Mouse (Mus musculus) urinary bladder, adult 2 months (tissue): ENCODE data around the gene Olfr56. TPM values are rescaled to one million over a fixed set of nuclear protein-coding genes. Genes with fewer than 3 reads are reported as not detected.
A peak's percentile ranks its signal among the peaks of the same experiment; 100 is the strongest.

Source experiments
- DNase-seq: peaks from one replicate; pipeline ENCODE4 v3.0.0; 2022; ENCODE audit warnings: low spot score
- polyA plus RNA-seq: library from polyadenylated mRNA; depleted of rRNA; stranded (reverse); fragments of >200 nt; gene quantifications from 2 replicates; pipeline ENCODE4 v1.2.3, GENCODE M21; 2012

Gene Olfr56
- polyA plus RNA-seq, 1 experiment, result 0.34 TPM

DNA sequence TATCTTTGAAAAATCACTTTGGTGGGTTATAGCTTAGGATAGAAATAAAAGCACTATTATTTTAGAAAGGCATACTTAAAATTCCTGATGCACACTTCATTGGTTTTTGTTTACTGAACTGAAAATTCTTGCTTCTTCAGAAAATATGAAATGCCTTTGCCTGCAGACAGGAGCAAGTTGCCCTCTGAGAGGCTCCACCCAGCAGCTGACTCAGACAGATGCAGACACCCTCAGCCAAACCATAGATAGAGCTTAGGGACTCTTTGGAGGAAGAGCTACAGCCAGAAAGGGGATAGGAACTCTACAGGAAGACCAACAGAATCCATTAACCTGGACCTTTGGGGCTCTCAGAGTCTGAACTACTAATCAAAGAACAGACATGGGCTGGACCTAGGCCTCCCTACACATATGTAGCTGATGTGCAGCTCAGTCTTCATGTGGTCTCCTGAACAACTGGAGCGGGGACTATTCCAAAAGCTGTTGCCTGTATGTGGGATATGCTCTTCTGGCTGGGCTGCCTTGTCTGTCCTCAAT, 113.4 kb downstream of the Olfr56 start:
- DNase-seq, result no peak

GRCm38 (mm10) chr11:49092786-49093185, 114.1 kb downstream of the Olfr56 start:
- no peak for DNase-seq

DNA sequence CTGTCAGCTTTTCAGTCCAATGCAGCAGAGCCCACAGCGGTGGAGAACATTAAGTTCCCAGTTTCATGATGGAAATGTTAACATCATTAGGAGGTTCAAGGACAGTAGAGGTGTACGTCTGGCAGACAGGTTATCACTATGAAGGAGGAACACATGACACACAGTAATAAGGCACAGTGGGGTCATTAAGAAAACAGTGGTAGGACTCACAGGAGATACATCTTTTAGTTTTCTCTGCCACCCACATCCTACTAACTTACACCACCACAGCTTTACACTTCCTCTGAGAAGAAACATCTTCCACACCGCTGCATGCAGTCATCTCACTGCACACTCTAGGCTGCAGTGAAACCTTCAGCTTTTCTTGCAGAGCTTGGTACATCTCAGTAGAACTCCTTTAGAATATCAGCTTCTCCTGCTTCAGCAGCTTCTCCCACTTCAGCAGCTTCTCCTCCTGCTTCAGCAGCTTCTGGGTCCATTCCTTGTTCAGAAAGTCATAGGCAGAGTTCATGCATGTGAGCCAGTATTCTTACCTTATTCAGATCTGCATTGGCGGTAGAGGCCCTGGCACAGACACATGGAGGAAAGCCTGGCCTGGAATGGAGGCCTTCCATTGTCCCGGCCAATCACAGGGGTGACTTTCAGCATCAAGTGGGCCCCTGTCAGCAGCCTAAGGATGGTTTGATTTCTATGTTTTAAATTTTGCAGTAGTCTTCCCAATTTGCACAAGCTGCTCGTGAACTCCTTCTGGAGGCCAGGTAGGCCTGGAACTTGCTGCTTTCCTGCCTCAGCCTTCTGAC, 115.4 kb downstream of the Olfr56 start:
- DNase-seq, result no peak

DNA sequence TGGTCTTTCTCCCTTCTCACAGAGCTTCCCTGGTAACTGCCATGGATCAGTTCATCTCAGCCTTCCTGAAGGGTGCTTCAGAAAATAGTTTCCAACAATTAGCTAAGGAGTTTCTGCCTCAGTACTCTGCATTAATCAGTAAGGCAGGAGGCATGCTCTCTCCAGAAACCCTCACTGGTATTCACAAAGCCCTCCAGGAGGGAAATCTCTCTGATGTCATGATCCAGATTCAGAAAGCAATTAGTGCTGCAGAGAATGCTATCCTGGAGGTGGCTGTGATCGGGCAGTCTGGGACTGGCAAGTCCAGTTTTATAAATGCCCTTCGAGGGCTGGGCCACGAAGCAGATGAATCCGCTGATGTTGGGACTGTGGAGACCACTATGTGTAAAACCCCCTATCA, 116.7 kb downstream of the Olfr56 start:
- DNase-seq, result no peak

- DNase-seq, result no peak
These were observed 121.7 kb downstream of the Olfr56 start for GRCm38 (mm10) chr11:49100409-49100808.

DNA sequence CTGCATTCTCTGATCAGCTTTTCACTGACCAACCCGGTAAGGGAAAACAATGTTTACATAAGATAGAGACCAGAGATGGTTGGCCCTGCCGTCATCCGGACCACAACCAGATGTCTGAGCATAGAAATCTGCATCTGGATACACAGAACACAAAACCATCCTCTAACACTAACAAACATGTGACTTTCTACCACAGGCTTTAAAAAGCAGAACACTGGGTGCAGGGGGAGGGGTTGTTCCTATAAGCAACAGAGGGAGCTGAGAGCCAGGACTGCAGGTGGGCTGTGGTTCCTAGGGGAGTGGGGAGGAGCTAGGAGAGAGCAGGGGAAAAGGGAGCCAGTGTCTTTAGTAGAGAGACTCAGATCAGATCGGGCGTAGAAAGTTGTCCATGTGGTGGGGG, 122.8 kb downstream of the Olfr56 start:
- DNase-seq, result no peak

DNA sequence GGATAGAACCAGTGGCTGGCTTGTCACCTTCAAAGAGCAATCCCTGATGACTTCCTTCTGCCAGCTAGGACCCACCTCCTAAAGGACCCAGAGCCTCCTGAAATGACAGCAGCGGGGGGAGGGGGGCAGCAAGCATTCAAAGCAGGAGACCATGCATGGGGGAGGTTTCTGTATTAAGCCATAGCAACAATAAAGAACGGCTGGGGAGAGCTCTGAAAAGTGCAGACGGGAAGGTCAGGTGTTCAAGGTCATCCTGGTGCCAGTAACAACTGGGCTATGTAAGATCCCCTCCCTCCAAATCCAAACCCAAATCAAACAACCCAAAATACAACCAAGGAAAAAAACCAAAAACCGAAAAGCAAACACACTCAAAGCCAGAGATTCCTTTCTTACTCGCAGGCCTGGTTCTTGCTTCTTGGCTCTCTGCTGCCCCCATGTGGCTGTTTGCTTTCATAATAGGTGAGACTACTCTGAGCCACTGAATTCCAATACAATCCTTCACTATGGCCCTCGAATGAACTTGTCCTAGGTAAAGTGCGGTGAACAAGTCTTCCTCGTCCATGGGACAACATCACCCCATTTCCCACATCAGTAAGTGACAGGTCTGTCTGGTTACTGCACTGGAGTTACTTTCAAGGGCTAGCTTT, 124.5 kb downstream of the Olfr56 start:
- peak; percentile 64 for DNase-seq

DNA sequence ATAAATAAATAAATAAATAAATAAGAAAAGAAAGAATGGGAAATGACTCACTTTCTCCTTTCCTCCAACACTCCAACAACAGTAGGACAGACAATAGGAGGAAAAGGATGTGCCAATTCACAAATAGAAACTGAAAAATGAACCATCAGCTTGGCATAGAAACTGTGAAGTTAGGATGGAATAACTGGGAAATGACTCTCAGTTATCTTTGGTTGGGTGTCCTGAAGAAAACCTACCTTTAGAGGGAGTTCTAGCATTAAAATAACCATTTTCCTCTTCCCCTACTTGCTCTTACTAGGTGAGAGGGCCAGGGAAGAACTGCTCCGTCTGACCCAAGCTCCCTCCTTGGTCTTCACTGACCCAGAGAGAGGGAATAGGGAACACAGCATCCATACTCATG, 127.1 kb downstream of the Olfr56 start:
- no peak for DNase-seq

DNA sequence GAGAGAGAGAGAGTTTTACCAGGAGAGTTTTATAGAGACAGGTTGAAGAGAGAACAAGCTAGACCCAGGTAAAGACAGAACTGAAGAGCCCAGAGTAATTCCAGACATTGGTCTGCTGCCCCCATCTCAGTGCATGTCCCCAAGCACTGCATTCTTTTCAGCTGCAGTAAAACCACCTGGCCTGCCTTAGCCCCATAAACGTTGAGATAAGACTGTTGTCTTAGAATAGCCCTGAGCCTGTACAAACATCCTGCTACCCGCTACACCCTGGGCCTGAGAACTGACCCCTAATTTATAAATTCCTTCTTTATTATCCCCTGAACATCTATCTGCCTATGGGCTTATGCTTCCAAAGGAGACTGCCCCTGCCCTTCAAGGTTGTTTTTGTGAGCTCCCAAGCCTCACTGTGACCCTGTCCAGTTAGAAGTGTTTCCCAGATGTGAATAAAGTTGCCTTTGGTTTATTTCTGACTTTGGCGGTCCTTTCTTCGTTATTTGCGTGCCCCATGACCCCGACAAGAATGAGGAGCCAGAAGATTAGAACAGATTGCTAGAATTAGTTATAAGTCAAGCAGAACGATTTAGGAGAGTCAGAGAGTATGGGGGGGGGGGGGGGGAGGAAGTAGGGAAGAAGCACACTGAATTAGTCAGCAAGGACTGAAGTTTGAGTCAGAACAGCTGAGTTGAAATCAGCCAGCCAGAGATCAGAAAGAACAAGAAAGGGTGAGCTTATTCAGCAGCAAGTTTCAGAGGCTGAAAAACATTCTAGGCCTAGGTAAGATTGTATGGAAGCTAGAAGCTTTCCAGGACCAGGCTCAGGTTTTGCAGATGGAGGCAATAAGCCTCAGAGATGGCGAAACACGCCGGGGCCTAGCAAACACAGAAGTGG, 129.2 kb downstream of the Olfr56 start:
- no peak for DNase-seq

DNA sequence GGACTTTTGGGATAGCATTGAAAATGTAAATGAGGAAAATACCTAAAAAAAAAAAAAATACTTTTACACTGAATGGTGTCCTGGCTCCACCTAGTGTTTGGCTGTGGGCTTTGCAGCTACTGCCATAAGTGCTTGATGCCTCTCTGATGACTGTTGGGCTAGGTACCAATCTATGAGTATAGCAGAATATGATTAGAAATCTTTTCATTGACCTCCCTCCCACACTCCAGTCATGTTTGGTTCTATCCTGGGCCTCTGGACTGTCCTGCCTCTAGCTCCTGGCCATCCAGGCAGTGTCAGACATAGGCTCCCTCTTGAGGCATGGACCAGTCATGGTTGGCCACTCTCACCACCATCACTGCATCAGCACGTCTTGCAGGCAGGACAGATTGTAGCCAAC, 130.1 kb downstream of the Olfr56 start:
- DNase-seq, result no peak

DNA sequence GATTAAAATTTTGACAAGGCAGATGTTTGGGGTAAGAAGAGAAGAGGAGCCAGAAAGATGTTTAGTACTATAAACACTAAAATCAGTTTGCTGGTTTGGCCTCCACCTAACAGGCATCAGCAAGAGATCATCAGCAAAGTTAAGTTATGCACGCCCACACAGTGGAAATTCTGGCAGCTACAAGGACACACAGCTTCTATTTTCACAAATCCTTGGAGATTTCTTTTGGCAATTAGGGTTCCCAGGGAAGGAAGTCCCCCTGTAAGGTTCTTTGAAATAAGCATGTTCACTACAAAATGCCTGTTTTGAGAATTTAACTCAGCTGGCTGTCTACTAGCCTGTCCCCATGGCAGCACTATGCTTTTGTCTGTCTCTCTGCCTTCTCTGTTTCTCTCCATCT, 132.3 kb downstream of the Olfr56 start:
- no peak for DNase-seq

GRCm38 (mm10) chr11:49112624-49113219, 134.0 kb downstream of the Olfr56 start:
- no peak for DNase-seq

GRCm38 (mm10) chr11:49114158-49114557, 135.5 kb downstream of the Olfr56 start:
- no peak for DNase-seq

- no peak for DNase-seq
These were observed 136.1 kb downstream of the Olfr56 start, which contains the start of gene Olfr1396 for GRCm38 (mm10) chr11:49114774-49115173. TSS of gene Olfr1396 (minus strand) at chr11:49114874.

- no peak for DNase-seq
These were observed 140.9 kb downstream of the Olfr56 start for GRCm38 (mm10) chr11:49119635-49120034.

- no peak for DNase-seq
These were observed 145.5 kb downstream of the Olfr56 start for GRCm38 (mm10) chr11:49124169-49124568.

GRCm38 (mm10) chr11:49141974-49142373, 163.3 kb downstream of the Olfr56 start, which contains the start of gene Olfr1395:
TSS of gene Olfr1395 (plus strand) at chr11:49142274.
- no peak for DNase-seq

GRCm38 (mm10) chr11:49154077-49154476, 175.4 kb downstream of the Olfr56 start, which contains the start of gene Olfr1394:
TSS of gene Olfr1394 (plus strand) at chr11:49154377.
- no peak for DNase-seq

DNA sequence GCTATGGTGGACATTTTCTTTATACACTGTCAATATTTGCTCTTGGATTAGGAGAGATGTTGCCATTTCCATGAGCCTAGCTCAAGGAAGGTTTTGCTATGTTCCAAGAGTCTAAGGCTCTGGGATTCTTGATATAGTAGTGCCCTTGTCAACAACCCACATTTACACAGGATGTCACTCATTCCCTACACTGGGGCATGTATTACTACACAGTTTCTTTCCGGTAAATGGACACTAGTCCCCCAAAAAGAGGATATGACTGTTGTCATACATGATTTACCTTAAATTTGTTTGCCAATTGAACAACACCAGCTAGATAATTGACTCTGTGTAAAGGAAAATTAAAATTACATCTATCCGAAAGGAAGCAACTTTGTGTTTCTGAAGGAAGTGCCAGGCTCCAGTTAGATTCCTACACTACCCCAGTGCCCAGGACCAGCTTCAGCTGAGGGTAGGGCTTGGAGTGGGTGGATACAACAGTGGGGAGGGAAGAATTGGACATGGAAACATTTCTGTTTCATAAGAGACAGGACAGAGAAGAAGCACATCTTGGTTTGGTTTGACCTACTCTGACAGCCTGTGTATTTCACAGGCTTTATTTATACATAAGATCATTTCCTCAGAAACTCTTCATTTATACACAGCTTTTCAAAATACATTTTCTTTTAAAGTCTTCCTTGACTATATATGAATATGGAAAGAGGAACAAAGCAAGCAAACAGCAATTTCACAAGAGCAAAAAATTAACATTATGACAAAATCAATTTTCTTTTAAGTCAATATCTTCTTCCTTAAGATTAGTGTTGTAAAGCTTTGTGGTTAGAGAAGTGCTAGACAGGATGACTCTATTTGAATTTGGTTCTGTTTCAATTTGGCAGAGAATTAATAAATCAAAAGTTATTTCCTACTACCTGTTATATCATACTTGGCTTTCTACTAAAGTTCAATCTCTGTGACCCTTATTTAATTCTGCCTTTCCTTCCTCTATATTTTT, 178.4 kb downstream of the Olfr56 start:
- no peak for DNase-seq
